Mouse (Mus musculus) kidney, postnatal 25 days (tissue): ENCODE measurements around the gene Uqcrfs1.
A peak's percentile ranks its signal among the peaks of the same experiment; 100 is the strongest.

Source experiments
- DNase-seq, 2 experiments: peaks; one replicate each; pipeline ENCODE4 v3.0.0; 2021; ENCODE audit warnings: mixed read lengths in 2 of 2

Gene Uqcrfs1

GRCm38 (mm10) chr13:30544856-30545604 is at the start of gene Uqcrfs1:
Uqcrfs1 (minus strand) TSS chr13:30545362.
- peak; percentile 99 for DNase-seq

DNA sequence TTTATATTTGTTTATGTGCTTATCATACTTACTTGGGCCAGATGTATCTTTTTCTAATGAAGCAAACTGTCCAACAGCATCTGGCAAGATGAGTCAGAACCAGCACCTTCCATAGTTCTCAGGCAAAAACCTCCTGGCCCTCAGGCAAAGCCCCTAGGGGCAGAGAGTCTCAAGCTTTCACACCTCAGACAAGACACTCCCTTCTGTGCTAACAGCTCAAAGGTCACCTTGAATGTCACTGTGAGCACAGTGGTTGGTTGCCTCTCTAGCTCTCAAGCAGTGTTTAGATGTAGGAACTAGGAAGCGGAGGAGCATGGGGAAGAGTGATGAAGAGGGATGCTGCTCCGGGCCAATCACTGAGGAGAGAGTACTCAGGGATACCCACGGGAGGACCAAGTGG is 40.6 kb upstream of the Uqcrfs1 start:
- no peak for DNase-seq

GRCm38 (mm10) chr13:30582541-30582940 is 37.4 kb upstream of the Uqcrfs1 start:
- no peak for DNase-seq

DNA sequence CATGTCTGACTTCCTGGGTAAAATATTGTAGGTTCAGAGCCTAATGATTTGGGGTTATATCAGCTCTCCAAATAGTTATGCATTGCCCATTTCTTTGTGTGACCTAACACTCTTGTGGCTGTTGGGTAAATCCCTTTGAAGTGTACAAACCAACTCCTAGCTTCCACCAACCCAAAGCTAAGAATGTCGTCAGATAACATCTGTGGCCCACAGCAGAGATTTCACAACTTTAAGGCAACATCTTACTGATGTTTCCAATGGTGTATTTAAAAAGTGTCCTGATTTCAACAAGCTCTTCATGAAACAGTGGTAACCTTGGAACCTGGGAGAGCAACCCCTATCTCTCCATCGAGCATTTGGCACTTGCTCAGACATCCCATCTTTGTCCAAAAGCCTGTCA is 33.6 kb upstream of the Uqcrfs1 start:
- DNase-seq, result no peak

DNA sequence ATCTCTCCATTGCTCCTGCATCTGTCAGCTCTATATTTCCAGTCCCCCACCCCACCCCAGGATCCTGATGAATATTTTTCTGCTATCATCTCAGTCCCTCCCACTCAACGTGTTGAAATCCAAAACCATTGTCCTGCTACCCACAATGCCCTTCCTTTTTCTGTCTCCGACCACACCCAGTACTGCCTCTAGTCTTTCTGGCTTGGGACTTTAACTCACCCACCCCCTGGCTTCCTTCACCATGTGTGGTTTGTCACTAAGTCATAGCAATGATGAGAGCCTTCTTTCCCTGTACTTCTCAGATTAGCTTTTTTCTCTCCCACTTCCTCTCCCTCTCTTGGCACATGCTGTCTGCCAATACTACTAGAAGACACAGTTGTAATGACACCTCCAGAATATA is 31.7 kb upstream of the Uqcrfs1 start:
- no peak for DNase-seq

GRCm38 (mm10) chr13:30572971-30573370 is 27.8 kb upstream of the Uqcrfs1 start:
- DNase-seq, result no peak

DNA sequence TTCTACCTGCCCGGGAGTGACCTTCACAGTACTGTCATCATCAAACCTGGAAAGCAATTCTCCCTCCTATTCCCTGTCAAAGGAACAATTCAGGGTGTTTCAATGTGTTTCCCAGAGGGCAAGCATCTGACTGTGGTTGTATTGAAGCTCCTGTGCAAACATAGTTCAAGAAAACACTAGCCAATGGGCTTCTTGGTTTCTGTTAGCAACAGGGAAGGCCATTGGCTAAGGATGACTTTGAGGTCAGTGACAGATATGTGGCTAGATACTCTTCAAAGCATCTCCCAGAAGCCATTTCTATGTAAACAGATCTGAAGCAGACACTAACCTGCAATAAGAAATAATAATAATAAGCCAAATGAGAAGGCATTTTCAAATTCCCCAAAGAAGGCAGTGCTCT is 25.0 kb upstream of the Uqcrfs1 start:
- DNase-seq, result no peak

DNA sequence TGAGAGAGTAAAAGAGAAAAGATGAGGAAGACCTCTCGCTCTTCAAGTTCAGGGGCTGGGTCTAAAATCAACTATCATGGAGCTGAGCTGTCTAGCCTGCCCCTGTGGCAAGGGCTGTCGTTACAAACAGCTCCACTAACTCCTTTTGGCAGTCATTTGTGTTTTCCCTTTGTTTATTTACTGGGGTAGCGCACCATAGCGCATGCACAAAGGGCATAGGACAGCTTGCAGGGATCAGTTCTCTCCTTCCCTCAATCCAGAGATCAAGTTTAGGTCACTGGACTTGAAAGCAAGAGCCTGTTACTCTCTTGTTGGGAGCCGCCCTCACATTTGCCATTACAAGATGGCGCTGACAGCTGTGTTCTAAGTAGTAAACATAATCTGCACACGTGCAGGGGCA is 22.4 kb upstream of the Uqcrfs1 start:
- DNase-seq, result no peak

DNA sequence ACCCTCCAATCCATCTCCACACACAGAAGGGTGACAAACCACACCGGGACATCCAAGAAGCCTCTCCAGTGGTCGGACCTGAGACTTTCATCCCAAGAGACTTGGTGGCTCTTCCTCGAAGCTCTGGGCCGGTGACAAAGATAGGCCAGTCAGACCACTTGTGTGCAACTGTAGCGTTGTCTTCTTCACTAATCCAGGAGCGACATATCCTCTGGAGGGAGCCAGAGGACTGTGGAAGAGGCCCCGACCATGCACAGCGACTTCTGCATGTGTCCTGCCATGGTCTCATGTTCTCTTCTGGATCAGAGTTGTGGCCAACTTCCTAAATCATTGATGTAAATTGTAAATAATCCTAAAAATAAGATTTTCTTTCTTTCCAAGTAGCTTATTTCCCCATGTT is 21.6 kb upstream of the Uqcrfs1 start:
- DNase-seq, result peak; percentile 53 to 60

DNA sequence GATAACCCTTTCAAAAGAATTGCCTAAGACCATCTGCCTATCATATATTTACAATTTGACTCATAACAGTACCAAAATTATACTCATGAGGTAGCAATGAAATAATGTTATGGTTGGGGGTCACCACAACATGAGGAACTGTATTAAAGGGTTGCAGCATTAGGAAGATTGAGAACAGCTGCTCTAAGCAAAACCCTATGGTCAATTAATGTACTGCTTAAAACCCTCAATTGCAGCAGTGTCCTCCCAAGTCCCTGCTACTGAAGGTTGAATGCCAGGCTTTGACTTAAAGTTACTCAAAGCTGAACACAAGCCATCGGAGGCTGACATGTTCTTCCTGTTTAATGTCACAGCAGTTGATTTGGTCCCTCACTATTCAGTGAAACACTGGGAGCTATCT is 15.4 kb upstream of the Uqcrfs1 start:
- no peak for DNase-seq

DNA sequence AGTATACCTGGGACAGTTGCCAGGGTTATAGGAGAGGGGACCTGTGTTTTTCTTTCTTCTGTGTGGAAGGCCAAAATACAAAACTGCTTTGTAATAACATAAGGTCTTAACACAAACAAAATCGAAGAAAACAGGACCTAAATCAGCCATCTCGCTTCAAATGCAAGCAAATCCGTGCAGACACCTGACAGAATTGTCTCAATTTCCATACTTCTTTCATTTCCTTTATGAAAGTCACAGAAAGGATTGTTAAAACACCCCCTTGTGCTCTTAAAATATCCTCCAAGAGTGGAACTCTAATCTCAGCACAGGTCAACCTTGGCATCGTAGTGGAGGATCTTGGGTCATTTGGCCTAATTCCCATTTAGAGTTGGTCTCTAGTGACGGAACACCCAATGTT is 14.9 kb upstream of the Uqcrfs1 start:
- DNase-seq, result no peak

DNA sequence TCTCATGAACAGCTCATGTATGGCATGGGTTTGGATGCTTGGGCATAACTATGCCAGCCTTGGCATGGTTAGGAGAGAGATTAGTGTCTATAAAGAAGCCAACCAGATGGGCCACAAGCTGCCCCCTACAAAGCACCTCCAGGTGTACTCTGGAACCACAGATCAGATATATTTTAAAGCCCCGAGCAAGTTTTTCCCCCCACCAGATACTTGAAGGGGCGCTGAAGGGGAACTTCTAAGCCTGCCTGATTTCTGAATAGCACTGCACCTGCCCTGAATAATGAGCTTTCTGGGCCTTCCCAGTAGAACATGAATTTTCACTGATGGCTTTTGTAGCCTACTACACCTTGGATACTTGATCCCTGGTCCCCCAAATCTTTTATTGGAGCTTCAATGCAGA is 12.6 kb upstream of the Uqcrfs1 start:
- no peak for DNase-seq

DNA sequence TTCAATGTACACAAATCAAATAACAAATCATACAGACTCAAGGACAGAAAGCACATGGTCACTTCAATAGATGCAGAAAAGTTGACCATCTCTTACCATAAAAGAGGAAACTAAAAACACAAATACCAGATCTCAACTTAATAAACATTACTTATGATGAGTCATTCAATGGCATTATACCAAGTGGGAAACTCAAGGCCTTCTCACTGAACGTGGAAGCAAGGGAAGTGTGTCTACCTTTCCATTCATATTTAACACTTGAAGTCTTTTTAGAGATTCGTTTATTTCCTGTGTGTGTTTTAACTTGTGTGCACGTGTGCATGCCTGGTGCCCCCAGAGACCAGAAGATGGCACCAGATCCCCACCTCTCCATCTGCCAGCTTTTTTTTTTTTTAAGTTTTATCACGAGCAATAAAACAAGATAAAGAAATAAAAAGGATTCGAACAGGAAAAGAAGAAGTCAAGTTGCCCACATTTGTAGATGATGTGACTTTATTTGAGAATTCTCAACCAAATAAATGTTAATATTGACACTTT is 8.0 kb upstream of the Uqcrfs1 start:
- no peak for DNase-seq

DNA sequence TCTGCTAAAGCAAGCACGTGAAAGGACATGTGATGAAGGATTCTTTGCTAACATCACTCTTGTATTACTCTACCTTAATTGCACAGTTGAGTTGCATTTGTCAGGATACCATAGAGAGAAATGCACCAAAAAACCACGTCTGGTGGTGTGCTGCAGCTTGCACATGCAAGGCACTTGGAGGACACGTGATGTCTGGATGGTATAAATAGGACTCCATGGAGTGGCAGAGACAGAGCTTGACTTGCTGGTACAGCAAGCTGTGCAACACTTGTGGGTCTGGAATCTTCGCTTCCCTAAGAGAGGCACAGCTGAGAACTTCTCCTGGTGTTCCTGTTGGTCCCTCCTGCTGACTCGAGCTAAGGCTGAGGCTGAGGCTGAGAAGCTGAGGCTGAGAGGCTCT is 4.2 kb upstream of the Uqcrfs1 start:
- DNase-seq, result no peak

DNA sequence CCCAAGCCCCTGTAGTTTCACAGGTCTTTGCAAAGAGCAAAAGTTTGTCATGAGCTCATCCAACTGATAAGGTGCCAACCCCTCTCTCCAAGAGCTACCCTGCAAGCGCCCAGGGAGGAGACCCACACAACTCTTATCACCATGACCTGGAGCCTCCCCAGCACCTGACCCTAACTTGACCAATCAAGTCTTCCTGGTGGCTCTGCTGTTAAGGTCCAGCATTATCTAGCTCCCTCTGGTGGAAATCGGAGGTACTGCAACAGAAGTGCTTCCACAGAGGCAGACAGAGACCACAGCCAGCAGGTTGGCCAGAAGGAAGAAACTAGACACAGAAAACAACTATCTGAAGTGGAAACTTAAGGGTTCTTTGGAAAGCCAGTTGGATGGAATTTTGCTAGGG is 3.7 kb upstream of the Uqcrfs1 start:
- DNase-seq, result peak; percentile 82 to 94

DNA sequence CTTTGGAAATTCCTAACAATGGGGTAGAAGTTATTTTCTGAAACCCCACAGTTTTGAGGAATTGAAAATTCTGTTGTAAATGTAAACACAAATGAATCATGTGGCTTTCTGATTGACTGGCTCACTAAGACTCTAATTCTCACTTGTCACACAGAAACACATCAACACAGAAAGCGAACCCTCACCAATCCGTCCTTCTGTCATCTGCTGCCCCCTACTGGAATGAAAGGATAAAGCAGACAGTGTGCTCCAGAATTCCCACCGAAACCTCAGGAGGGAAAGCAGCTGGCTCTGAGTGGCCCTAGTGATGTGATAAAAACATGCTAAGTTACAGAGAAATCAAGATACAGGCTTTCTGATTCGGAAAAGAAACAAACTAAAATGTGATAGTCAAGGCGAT is 14.4 kb downstream of the Uqcrfs1 start:
- DNase-seq, result peak; percentile 43 to 65

DNA sequence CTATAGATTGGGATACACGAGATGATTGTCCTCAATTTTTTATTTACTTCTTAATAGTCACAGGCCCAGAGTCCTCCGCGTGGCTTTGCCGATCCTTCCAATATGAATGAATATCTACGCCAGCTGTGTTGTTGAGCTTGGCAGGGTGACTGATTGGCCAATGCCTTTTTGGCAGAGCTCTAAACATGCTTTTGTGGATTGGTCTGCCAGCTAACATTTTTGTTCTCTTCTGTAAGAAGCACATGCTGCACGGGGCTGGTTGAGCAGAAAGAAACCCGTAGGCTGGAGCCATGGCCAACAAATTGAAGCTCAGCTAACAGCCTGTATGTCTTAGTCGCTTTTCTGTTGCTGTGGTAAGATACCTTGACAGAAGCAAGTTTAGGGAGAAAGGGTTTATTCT is 20.2 kb downstream of the Uqcrfs1 start:
- no peak for DNase-seq

GRCm38 (mm10) chr13:30523971-30524370 is 21.2 kb downstream of the Uqcrfs1 start:
- DNase-seq, result no peak

GRCm38 (mm10) chr13:30523246-30523891 is 21.8 kb downstream of the Uqcrfs1 start:
- DNase-seq, result no peak

DNA sequence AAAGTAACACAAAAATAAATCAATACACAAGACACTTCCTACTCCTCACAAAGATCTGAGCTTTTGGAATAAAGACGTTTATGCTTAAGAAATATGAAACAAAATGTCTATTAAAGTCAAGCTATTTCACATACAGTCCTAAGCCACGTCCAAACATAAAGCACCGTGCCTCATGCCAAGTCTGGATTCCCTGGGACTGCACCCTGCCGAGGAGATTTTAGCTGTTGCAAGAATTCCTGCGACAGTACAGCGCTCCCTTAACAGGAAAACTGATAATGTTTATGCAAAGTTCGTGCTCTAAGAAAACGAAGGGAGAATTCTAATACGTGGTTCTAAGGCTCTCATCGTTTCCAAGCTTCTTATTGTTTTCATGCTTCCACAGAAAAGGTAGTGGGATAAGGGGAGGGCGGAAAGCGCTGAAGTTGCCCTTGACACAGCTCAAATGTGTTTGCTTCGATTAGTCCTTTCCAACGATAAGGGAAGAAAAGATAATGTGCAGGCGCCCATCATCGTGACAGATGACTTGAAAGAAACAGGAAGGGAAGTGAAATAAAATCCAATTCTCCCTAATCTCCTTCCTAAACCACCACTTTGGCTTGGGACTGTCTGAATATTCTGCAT is 23.8 kb downstream of the Uqcrfs1 start:
- no peak for DNase-seq

DNA sequence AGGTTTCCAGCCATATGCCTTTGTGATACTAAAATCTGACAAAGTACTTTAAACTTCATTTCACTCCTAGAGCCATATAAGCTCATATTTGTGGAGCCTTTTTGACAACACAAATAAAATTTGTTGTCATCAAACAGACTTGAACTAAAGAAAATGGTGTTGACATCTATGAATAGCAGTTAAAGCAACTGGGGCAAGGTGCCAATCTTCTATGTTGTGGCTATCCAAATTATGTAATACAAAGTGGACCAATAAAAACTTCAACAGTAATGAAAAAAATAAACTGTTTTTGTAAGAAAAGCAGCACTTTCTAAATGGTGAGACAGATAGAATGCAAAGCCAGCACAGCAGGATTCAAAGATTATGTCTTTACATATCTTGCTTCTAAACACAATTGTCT is 27.0 kb downstream of the Uqcrfs1 start:
- DNase-seq, result no peak

- no peak for DNase-seq
These were observed 37.5 kb downstream of the Uqcrfs1 start for GRCm38 (mm10) chr13:30507651-30508050.

DNA sequence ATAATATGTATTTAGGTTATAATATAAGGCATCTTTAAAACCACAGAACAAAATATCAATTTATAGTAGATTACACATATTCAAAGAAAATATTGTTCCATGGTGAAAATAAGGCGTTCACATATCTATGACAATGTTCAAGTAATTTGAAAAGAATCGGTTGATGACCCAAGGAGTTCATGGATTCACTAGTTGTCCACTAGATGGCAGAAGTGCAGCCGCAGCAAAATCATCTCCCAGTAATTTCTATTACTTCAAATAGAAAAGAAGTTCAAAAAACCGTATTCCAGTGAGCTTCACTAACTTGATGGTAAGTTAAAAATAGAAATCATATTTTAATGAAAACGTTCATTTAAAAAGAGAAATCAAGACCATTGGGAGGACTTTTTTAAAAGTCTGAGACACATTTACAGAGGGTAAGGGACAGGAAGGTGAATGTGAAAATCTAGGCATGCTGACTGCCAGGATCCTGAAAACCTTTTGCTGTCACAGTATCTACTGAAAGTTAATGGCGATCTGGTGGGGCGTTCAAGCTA is 43.2 kb downstream of the Uqcrfs1 start:
- peak in 1 of 2 experiments; percentile 14 for DNase-seq
